Mouse (Mus musculus) small intestine, adult 2 months (tissue): ENCODE measurements around the gene Fam131b.

ENCODE experiments used
- CTCF ChIP-seq: fragments of 200-500 bp; IDR thresholded peaks from 2 replicates; pipeline ENCODE4 v1.5.1; 2012; ENCODE audit warnings: low read depth, mild to moderate bottlenecking, control low read depth, inconsistent platforms, low read length, moderate library complexity, mixed read lengths; ENCODE audit not compliant: insufficient replicate concordance, insufficient read length; ENCODE audit errors: extremely low read depth
- POLR2A ChIP-seq: fragments of 200-500 bp; IDR thresholded peaks from 2 replicates; pipeline ENCODE4 v1.6.1; 2012; ENCODE audit warnings: low read depth, mild to moderate bottlenecking, control low read depth, inconsistent platforms, low read length, moderate library complexity

DNA sequence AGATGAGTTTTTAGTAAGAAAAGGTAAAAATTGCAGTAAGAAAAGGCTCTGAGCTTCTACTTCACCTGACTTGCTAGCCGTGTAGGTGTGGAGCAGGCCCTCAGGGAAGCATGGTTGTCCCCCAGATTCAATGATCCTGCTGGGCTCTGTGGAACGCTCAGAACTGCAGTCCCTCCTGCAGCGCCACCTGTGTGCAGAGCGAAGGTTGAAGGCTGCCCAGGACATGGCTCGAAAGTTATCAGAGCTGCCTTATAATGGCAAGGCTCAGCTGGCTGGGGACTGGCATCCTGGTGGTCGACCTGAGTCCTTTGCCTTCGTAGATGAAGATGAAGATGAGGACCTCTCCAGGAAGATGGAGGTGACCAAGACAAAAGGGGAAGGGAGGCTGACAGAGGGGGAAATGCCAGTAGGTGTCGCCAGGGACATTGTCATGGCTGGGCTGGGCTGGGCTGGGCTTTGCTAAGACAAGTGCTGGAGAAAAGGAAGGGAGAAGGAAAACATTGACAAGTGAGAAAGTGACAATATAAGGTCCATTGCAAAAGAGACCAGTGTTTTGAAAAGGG, 14.5 kb downstream of the Fam131b start:
- no peak for TF ChIP-seq POLR2A
- peak; percentile 44; the same call in 1 of the 2 replicates for TF ChIP-seq CTCF
